Mouse (Mus musculus): ENCODE measurements around the gene Tmem243. TPM values are rescaled to one million over a fixed set of nuclear protein-coding genes. Genes with fewer than 3 reads are reported as not detected.

The Tmem243 gene
- polyA plus RNA-seq (2015; fragmentation: Nextera tagmentation; extraction: Ambion mirVana): 407 and 422 TPM in 2 replicates

DNA sequence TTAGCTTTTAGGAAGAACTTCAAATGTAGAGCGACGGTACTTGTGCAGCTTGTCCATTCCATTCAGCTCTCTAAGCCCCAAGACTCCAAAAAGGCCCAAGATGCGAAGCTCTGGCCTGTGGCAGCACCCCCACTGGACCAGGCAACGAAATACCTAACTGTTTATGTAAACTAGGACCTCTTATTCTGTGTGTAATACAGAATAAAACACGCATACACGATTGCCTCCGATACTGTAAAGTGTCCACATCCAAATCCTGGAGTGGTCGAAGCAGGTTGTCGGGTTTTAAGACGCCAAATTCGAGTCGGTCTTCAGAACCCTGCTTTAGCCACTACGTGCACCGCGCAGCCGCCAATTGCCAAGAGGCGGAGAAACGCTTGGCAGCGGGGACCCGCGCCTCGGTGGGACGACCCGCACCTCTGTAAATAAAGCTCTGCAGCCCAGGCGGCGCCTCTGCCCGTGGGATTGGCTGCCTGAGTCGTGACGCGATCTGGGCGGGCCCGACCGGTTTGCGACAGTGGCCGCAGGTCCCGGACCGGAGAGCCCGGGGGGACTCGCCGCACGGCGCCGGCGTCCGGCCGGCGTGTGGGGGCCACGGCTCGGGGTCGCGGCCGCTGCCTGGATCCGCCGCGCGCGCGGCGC lies at the start of gene Tmem243:
Gene Tmem243 (plus strand): TSS at position 462 of the 642 bp plus-strand sequence.
- DNase-seq (ENCODE audit: low spot score) (peak; percentile 93), ATAC-seq (peak; percentile 87)
- no peaks in the 10 kb centered on the region for H3K9me3 ChIP-seq (ENCODE audit: low read length)
- under 1% methylated on average over 34 of the region's 59 CpGs for WGBS
- peak within 1 kb of the TSS; percentile 98 for H3K27ac ChIP-seq (ENCODE audit: low read length)
- H3K27me3 ChIP-seq (replicated peaks; ENCODE audit: insufficient read depth, low read length): no peaks in the 10 kb centered on the region
- H3K4me3 ChIP-seq (ENCODE audit: low read depth, low read length): peak within 1 kb of the TSS; percentile 84
- no peaks in the 10 kb centered on the region for H3K36me3 ChIP-seq (ENCODE audit: insufficient read depth, low read length)
- H3K4me1 ChIP-seq (ENCODE audit: insufficient read depth, low read depth, low read length): no peaks in the 10 kb centered on the region; the same call in 1 of the 2 replicates
- H3K9ac ChIP-seq (replicated peaks; ENCODE audit: low read depth): peak within 1 kb of the TSS; percentile 89
- TF ChIP-seq EP300 (IDR thresholded peaks at IDR 0.05): no peak
- peak within 1 kb of the TSS; percentile 53 for H3K4me2 ChIP-seq (replicated peaks; ENCODE audit: low read depth, low read length)

DNA sequence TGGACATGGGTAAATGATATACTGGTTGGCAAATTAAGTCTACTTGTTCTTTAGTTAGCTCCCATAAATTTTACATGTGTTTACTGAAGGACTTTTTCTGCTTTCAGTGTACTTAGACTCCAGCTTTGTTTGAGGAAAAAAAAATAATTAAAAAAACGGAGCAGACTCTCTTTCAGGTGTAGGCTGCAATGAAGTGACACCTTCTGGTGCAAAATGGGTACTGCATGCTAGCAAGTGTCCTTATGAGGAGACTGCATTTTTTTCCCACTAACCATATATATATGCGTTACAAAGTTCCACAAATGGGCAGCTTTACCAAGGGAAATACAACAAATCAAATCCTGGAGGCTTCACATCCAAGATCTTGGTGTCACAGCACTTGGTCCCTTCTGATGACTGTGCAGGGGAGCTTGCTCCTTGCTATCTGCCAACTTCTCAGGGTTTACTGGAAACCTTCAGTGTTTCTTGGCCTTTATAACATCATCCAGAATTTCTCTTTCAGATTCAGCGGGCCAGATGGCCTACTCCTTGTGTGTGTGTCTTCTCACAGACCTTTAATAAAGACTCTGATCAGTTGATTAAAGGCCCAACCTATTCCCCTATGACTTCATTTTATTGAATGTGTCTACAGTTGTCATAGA lies 44.3 kb upstream of the Tmem243 start:
- H3K9ac ChIP-seq (replicated peaks; ENCODE audit: low read depth): no peak overlapping the region
- H3K4me3 ChIP-seq (ENCODE audit: low read depth, low read length): no peak overlapping the region
- DNase-seq (ENCODE audit: low spot score) (peak; percentile 75), ATAC-seq (peak; percentile 40; the same call in 1 of the 2 replicates)
- no peaks in the 10 kb centered on the region for H3K36me3 ChIP-seq (ENCODE audit: insufficient read depth, low read length)
- WGBS: 26% methylated on average over 3 of the region's 3 CpGs
- no peaks in the 10 kb centered on the region for H3K4me1 ChIP-seq (ENCODE audit: insufficient read depth, low read depth, low read length)
- no peak overlapping the region for H3K27ac ChIP-seq (ENCODE audit: low read length)
- H3K9me3 ChIP-seq (ENCODE audit: low read length): no peaks in the 10 kb centered on the region
- no peaks in the 10 kb centered on the region for H3K27me3 ChIP-seq (replicated peaks; ENCODE audit: insufficient read depth, low read length)
- H3K4me2 ChIP-seq (replicated peaks; ENCODE audit: low read depth, low read length): no peak overlapping the region
- TF ChIP-seq EP300 (IDR thresholded peaks at IDR 0.05) (no peak), CTCF (IDR thresholded peaks at IDR 0.05) (peak; percentile 88)

DNA sequence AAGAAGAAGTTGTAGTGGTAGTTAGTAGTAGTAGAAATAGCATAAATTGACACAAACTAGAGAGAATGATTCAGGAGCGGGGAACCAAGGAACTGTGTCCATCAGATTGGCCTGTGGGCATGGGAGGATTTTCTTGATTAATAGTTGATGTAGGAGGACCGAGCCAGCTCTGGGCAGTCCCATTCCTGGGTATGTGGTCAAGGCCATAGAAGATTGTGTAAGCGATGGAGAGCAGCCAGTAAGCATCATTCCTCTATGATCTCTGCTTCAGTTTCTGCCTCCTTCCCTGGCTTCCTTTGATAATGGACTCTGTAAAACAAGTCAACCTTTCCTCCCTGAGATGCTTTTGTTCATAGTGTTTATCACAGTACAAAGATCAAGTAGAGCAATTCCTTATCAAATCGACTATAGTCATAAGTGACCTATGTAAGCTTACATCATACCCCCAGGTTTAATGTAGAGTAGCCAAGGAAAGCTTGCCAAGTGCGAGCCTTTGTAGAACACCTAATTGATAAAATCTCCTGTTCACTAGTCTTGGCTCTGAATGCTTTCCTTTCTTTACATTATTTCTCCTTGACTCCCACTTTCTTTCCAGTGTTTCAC lies 43.1 kb upstream of the Tmem243 start:
- no peaks in the 10 kb centered on the region for H3K9me3 ChIP-seq (ENCODE audit: low read length)
- no peaks in the 10 kb centered on the region for H3K36me3 ChIP-seq (ENCODE audit: insufficient read depth, low read length)
- H3K4me1 ChIP-seq (ENCODE audit: insufficient read depth, low read depth, low read length): no peaks in the 10 kb centered on the region
- H3K4me2 ChIP-seq (replicated peaks; ENCODE audit: low read depth, low read length): no peak overlapping the region
- no peak overlapping the region for H3K4me3 ChIP-seq (ENCODE audit: low read depth, low read length)
- WGBS: 61% methylated on average over 5 of the region's 5 CpGs
- TF ChIP-seq CTCF (IDR thresholded peaks at IDR 0.05) (no peak), EP300 (IDR thresholded peaks at IDR 0.05) (no peak)
- no peak overlapping the region for H3K27ac ChIP-seq (ENCODE audit: low read length)
- no peak for ATAC-seq
- H3K9ac ChIP-seq (replicated peaks; ENCODE audit: low read depth): no peak overlapping the region
- H3K27me3 ChIP-seq (replicated peaks; ENCODE audit: insufficient read depth, low read length): no peaks in the 10 kb centered on the region
- no peak for DNase-seq (ENCODE audit: low spot score)

DNA sequence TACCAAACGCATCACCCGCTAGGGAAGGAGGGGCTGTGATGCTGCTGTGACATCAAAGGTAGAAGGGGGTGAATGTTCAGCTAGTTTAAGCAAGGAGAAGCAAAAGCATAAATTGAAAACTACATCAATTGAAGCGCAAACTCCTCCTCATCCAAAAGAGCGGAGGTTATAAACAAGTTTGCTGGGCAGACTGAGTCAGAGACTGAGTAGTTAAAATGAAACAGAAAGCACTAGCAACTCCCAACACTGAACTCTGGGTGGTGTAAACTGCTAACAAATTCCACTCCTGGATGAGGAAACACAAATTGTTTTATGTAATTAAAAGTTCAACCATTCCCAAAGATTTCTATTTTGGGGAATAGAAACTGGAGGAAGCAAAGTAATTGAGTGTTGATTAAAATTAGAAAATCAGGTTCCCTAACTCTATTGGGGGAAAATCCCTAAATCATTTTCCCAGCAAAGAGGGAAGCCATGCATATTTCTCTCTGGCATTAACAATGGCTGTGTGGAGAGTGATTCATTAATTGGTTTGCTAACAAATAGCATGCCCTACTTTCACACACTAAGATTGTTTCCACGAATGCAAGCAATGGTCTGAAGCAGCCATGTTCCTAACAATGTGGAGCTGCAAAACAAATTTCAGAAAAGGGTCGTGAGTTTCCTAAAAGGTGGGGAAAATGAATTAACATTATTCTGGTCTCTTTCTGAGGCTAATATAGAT lies 41.0 kb upstream of the Tmem243 start:
- H3K9ac ChIP-seq (replicated peaks; ENCODE audit: low read depth): no peak overlapping the region
- no peaks in the 10 kb centered on the region for H3K4me1 ChIP-seq (ENCODE audit: insufficient read depth, low read depth, low read length)
- DNase-seq (ENCODE audit: low spot score): peak; percentile 45
- no peak for ATAC-seq
- H3K36me3 ChIP-seq (ENCODE audit: insufficient read depth, low read length): no peaks in the 10 kb centered on the region
- H3K27me3 ChIP-seq (replicated peaks; ENCODE audit: insufficient read depth, low read length): no peaks in the 10 kb centered on the region
- no peak overlapping the region for H3K27ac ChIP-seq (ENCODE audit: low read length)
- no peak overlapping the region for H3K4me3 ChIP-seq (ENCODE audit: low read depth, low read length)
- TF ChIP-seq EP300 (IDR thresholded peaks at IDR 0.05) (no peak), CTCF (IDR thresholded peaks at IDR 0.05) (peak; percentile 38; the same call in 1 of the 2 replicates)
- H3K4me2 ChIP-seq (replicated peaks; ENCODE audit: low read depth, low read length): no peak overlapping the region
- 71% methylated on average over 6 of the region's 6 CpGs for WGBS
- H3K9me3 ChIP-seq (ENCODE audit: low read length): no peaks in the 10 kb centered on the region

DNA sequence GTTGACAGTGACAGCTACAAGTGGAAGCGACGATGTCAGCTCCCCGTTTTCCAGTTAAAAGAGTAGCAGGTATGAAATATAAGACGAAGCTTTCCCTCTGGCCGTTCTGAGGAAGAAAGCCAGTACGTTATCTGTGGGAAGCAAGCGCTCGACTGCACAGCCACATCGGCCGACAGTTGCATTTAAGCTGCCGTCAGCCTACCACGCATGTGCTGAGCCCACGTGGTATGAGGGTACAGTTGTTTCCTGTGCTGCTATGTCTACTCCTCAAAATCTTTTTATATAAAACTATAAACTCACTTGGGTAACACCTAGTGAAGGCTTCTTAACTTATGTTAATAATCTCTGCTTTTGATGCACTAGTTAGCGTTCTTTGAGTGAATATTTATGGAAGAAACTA lies 40.2 kb upstream of the Tmem243 start:
- no peaks in the 10 kb centered on the region for H3K9me3 ChIP-seq (ENCODE audit: low read length)
- no peak overlapping the region for H3K27ac ChIP-seq (ENCODE audit: low read length)
- no peak overlapping the region for H3K9ac ChIP-seq (replicated peaks; ENCODE audit: low read depth)
- 81% methylated on average over 14 of the region's 14 CpGs for WGBS
- H3K4me3 ChIP-seq (ENCODE audit: low read depth, low read length): no peak overlapping the region
- no peak for TF ChIP-seq EP300 (IDR thresholded peaks at IDR 0.05)
- TF ChIP-seq CTCF (IDR thresholded peaks at IDR 0.05): no peak
- DNase-seq (ENCODE audit: low spot score) (no peak), ATAC-seq (no peak)
- no peaks in the 10 kb centered on the region for H3K27me3 ChIP-seq (replicated peaks; ENCODE audit: insufficient read depth, low read length)
- H3K36me3 ChIP-seq (ENCODE audit: insufficient read depth, low read length): no peaks in the 10 kb centered on the region
- H3K4me2 ChIP-seq (replicated peaks; ENCODE audit: low read depth, low read length): no peak overlapping the region
- H3K4me1 ChIP-seq (ENCODE audit: insufficient read depth, low read depth, low read length): no peaks in the 10 kb centered on the region

DNA sequence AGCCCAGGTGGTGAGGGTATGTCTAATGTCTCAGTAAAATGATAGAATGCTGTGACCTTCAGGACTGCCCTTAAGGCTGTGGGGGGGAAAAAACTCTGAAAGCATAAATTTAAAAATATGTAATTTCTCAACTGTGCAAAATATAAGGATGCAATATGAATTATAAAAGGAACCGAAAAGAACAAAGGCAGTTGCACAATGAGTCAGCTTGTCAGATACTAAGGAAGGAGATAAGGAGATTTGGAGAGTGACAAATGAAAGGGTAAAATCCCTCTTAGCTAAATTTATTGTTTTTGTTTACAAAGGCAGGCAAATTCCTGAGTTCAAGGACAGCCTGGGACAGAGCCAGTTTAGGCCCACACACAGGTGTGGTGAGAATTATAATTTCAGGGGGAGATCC lies 36.3 kb upstream of the Tmem243 start:
- ATAC-seq (no peak), DNase-seq (ENCODE audit: low spot score) (no peak)
- TF ChIP-seq CTCF (IDR thresholded peaks at IDR 0.05) (no peak), EP300 (IDR thresholded peaks at IDR 0.05) (no peak)
- Histone ChIP-seq H3K4me2 (replicated peaks; ENCODE audit: low read depth, low read length) (no peak overlapping the region), H3K4me3 (ENCODE audit: low read depth, low read length) (no peak overlapping the region), H3K9ac (replicated peaks; ENCODE audit: low read depth) (no peak overlapping the region), H3K4me1 (ENCODE audit: insufficient read depth, low read depth, low read length) (no peaks in the 10 kb centered on the region), H3K27ac (ENCODE audit: low read length) (no peak overlapping the region), H3K27me3 (replicated peaks; ENCODE audit: insufficient read depth, low read length) (no peaks in the 10 kb centered on the region), H3K9me3 (ENCODE audit: low read length) (no peaks in the 10 kb centered on the region), H3K36me3 (ENCODE audit: insufficient read depth, low read length) (no peaks in the 10 kb centered on the region)
- 76% methylated on average over 1 of the region's 1 CpGs for WGBS

Measured in lung, postnatal 0 days (tissue).